Mouse (Mus musculus): ENCODE data around the gene Mxra7. TPM values are rescaled to one million over a fixed set of nuclear protein-coding genes. Genes with fewer than 3 reads are reported as not detected.
"Not testable (repeated sequence)": the region's sequence is repeated elsewhere in the genome, so short reads cannot be mapped to it uniquely, and the experiment has no call there.

Gene Mxra7
- polyA plus RNA-seq, 1 experiment from 2014 or later: 61.8 TPM

GRCm38 (mm10) chr11:116825230-116825629 is 2.6 kb downstream of the Mxra7 start:
- peak; percentile 23; the same call in 1 of the 2 replicates for ATAC-seq (ENCODE audit: low FRiP score)

DNA sequence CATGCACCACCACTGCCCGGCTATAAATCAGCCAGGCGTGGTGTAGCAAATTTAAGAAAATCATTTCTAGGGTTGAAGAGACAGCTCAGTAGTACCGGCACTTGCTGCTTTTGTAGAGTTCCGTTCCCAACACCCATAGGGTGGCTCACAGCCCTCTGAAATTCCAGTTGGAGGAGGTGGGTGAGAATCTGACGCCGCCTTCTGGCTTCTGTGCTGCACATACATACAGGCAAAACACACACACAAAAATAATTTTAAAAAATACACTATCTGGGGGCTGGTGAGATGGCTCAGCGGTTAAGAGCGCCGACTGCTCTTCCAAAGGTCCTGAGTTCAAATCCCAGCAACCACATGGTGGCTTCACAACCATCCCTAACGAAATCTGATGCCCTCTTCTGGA is 4.0 kb downstream of the Mxra7 start:
- not testable (repeated sequence) for H3K36me3 ChIP-seq (ENCODE audit: control insufficient read depth, insufficient read depth, low read length); DNase-seq (ENCODE audit: low spot score); H3K9me3 ChIP-seq (ENCODE audit: control insufficient read depth, low read length); ATAC-seq (ENCODE audit: low FRiP score); H3K27ac ChIP-seq (ENCODE audit: low read depth, low read length); H3K9ac ChIP-seq (ENCODE audit: low read depth, low read length); H3K4me3 ChIP-seq (ENCODE audit: low read depth, low read length); H3K27me3 ChIP-seq (ENCODE audit: control insufficient read depth, insufficient read depth, low read length); H3K4me2 ChIP-seq (replicated peaks; ENCODE audit: low read depth, low read length)
- 97% methylated on average over 10 of the region's 10 CpGs for WGBS
- peaks cover 13% of the 10 kb centered on the region for H3K4me1 ChIP-seq (replicated peaks; ENCODE audit: control insufficient read depth, insufficient read depth, low read length)

More at GRCm38 (mm10) chr11:116825230-116825629, 2.6 kb downstream of the Mxra7 start:
- no peaks in the 10 kb centered on the region for H3K36me3 ChIP-seq (ENCODE audit: control insufficient read depth, insufficient read depth, low read length)
- H3K4me2 ChIP-seq (replicated peaks; ENCODE audit: low read depth, low read length): peak overlapping the region; percentile 80
- 28% methylated on average over 3 of the region's 5 CpGs for whole genome bisulfite sequencing
- DNase-seq (ENCODE audit: low spot score): peak; percentile 43
- no peaks in the 10 kb centered on the region for H3K27me3 ChIP-seq (ENCODE audit: control insufficient read depth, insufficient read depth, low read length)
- no peaks in the 10 kb centered on the region for H3K9me3 ChIP-seq (ENCODE audit: control insufficient read depth, low read length)
- peak overlapping the region; percentile 81 for H3K4me3 ChIP-seq (ENCODE audit: low read depth, low read length)
- H3K4me1 ChIP-seq (replicated peaks; ENCODE audit: control insufficient read depth, insufficient read depth, low read length): peaks cover 13% of the 10 kb centered on the region
- peak overlapping the region; percentile 34; the same call in 1 of the 2 replicates for H3K9ac ChIP-seq (ENCODE audit: low read depth, low read length)
- H3K27ac ChIP-seq (ENCODE audit: low read depth, low read length): peak overlapping the region; percentile 91

GRCm38 (mm10) chr11:116823255-116823654 is 4.6 kb downstream of the Mxra7 start:
- no peak overlapping the region for H3K4me2 ChIP-seq (replicated peaks; ENCODE audit: low read depth, low read length)
- H3K36me3 ChIP-seq (ENCODE audit: control insufficient read depth, insufficient read depth, low read length): no peaks in the 10 kb centered on the region
- DNase-seq (ENCODE audit: low spot score): no peak
- peaks cover 13% of the 10 kb centered on the region for H3K4me1 ChIP-seq (replicated peaks; ENCODE audit: control insufficient read depth, insufficient read depth, low read length)
- no peak overlapping the region for H3K4me3 ChIP-seq (ENCODE audit: low read depth, low read length)
- no peaks in the 10 kb centered on the region for H3K27me3 ChIP-seq (ENCODE audit: control insufficient read depth, insufficient read depth, low read length)
- ATAC-seq (ENCODE audit: low FRiP score): no peak
- H3K9ac ChIP-seq (ENCODE audit: low read depth, low read length): no peak overlapping the region
- H3K27ac ChIP-seq (ENCODE audit: low read depth, low read length): no peak overlapping the region
- WGBS: 100% methylated on average over 2 of the region's 2 CpGs
- no peaks in the 10 kb centered on the region for H3K9me3 ChIP-seq (ENCODE audit: control insufficient read depth, low read length)

GRCm38 (mm10) chr11:116822626-116823025 is 5.2 kb downstream of the Mxra7 start:
- no peak for ATAC-seq (ENCODE audit: low FRiP score)
- peaks cover 13% of the 10 kb centered on the region for H3K4me1 ChIP-seq (replicated peaks; ENCODE audit: control insufficient read depth, insufficient read depth, low read length)
- H3K9me3 ChIP-seq (ENCODE audit: control insufficient read depth, low read length): no peaks in the 10 kb centered on the region
- H3K27ac ChIP-seq (ENCODE audit: low read depth, low read length): no peak overlapping the region
- H3K27me3 ChIP-seq (ENCODE audit: control insufficient read depth, insufficient read depth, low read length): no peaks in the 10 kb centered on the region
- no peak overlapping the region for H3K4me2 ChIP-seq (replicated peaks; ENCODE audit: low read depth, low read length)
- no peak for DNase-seq (ENCODE audit: low spot score)
- H3K9ac ChIP-seq (ENCODE audit: low read depth, low read length): no peak overlapping the region
- H3K4me3 ChIP-seq (ENCODE audit: low read depth, low read length): no peak overlapping the region
- WGBS: 92% methylated on average over 10 of the region's 10 CpGs
- H3K36me3 ChIP-seq (ENCODE audit: control insufficient read depth, insufficient read depth, low read length): no peaks in the 10 kb centered on the region

DNA sequence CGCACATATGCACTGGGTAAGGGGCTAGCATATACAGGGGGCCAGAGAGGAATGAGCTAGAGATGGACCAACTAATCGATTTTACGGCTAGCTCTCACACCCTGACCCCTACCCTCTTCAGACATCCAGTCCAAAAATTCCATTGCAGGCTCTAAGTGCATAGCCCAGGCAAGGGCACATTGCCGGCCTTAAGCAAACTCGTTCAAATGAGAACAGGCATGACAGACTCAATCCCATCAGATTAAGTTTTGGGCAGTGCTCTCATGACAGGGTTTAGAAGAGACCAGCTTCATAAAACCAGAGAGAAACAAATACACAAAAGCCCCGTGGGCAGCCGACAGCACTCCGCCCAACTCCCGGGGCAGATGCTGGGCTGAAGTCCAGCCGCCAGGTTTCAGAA is 5.6 kb downstream of the Mxra7 start:
- Histone ChIP-seq H3K36me3 (ENCODE audit: control insufficient read depth, insufficient read depth, low read length) (no peaks in the 10 kb centered on the region), H3K4me3 (ENCODE audit: low read depth, low read length) (no peak overlapping the region), H3K4me1 (replicated peaks; ENCODE audit: control insufficient read depth, insufficient read depth, low read length) (peaks cover 13% of the 10 kb centered on the region), H3K9ac (ENCODE audit: low read depth, low read length) (no peak overlapping the region), H3K4me2 (replicated peaks; ENCODE audit: low read depth, low read length) (no peak overlapping the region), H3K9me3 (ENCODE audit: control insufficient read depth, low read length) (no peaks in the 10 kb centered on the region), H3K27ac (ENCODE audit: low read depth, low read length) (no peak overlapping the region), H3K27me3 (ENCODE audit: control insufficient read depth, insufficient read depth, low read length) (no peaks in the 10 kb centered on the region)
- ATAC-seq (ENCODE audit: low FRiP score) (no peak), DNase-seq (ENCODE audit: low spot score) (no peak)
- 74% methylated on average over 10 of the region's 10 CpGs for WGBS

DNA sequence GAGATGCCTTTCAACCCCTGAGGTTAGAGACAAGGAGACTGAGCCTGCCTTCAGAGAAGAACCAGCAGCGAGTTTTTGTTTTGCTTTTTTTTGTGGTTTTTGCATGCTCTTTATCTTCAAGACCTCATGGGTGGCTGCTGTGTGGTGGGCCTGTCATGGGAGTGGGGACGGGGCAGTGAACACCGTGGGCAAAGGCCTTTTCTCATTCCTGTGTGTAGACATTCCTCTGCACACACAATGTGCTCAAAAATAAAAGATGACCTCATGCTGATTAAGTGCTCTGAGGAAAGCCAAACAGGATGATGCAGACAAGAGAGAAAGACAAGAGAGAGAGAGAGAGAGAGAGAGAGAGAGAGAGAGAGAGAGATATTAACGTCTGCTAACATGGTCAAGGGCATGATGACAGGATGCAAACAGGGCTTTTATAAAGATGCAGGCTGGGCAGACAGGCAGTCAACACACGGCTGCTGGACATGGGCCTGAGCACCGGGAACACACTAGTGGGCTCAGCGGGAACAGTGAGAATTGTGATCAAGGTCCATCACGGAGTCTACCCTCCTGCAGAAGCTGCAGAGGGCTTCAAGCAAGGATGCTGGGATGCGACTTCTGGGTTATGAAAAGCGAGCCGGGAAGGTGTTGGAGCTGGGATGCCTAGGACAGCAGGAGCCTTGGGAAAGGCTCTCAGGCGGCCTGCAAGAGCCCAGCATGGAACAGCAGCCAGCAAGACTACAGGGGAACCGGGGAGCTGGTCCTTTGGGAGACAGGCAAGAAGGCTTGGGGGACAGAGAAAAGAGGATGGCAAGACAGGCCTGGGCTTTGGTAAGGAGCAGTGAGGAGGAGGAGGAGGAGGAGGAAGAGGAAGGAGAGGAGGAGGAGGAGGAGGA is 6.5 kb downstream of the Mxra7 start:
- H3K9ac ChIP-seq (ENCODE audit: low read depth, low read length): 0 out of 2 replicates have a peak overlapping the region, but pooled peaks have one; percentile 1
- no peaks in the 10 kb centered on the region for H3K9me3 ChIP-seq (ENCODE audit: control insufficient read depth, low read length)
- H3K36me3 ChIP-seq (ENCODE audit: control insufficient read depth, insufficient read depth, low read length): no peaks in the 10 kb centered on the region
- peaks cover 10% of the 10 kb centered on the region; the same call in 1 of the 2 replicates for H3K4me1 ChIP-seq (replicated peaks; ENCODE audit: control insufficient read depth, insufficient read depth, low read length)
- WGBS: 54% methylated on average over 13 of the region's 13 CpGs
- no peak overlapping the region for H3K4me2 ChIP-seq (replicated peaks; ENCODE audit: low read depth, low read length)
- H3K4me3 ChIP-seq (ENCODE audit: low read depth, low read length): no peak overlapping the region
- DNase-seq (ENCODE audit: low spot score) (no peak), ATAC-seq (ENCODE audit: low FRiP score) (no peak)
- no peak overlapping the region for H3K27ac ChIP-seq (ENCODE audit: low read depth, low read length)
- H3K27me3 ChIP-seq (ENCODE audit: control insufficient read depth, insufficient read depth, low read length): no peaks in the 10 kb centered on the region

DNA sequence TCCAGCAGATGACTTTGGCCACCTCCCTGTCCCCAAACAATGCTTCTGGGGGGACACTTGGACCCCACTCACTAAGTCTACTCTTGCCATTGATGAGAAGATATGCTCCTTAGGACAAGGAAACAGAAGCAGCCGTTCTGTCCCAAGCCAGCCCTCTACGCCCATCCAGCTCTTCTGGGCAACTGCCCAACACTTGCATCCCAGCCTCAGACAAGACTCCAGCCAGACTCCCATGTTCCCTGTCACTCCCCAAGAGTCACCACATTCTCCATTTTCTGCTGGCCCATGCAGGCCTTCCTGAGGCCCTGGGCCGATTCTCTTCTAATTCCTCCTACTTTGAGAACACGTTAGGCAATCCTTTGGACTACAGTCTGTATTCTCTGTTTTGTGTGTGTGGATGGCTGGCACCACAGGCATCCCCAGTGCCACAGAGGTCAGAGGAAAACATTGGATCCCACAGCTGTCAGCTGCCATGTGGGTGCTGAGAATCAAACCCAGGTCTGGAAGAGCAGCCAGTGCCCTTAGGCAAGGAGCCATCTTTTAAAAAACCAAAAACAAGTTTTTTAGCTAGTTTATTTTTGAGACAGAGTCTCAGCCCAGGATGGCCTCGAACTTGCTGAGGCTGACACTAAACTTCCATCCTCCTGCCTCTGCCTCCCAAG is 7.8 kb downstream of the Mxra7 start:
- 86% methylated on average over 5 of the region's 5 CpGs for WGBS
- Histone ChIP-seq H3K4me3 (ENCODE audit: low read depth, low read length) (no peak overlapping the region), H3K9ac (ENCODE audit: low read depth, low read length) (no peak overlapping the region), H3K27ac (ENCODE audit: low read depth, low read length) (no peak overlapping the region), H3K9me3 (ENCODE audit: control insufficient read depth, low read length) (no peaks in the 10 kb centered on the region), H3K4me1 (replicated peaks; ENCODE audit: control insufficient read depth, insufficient read depth, low read length) (peaks cover 12% of the 10 kb centered on the region), H3K36me3 (ENCODE audit: control insufficient read depth, insufficient read depth, low read length) (no peaks in the 10 kb centered on the region), H3K4me2 (replicated peaks; ENCODE audit: low read depth, low read length) (no peak overlapping the region), H3K27me3 (ENCODE audit: control insufficient read depth, insufficient read depth, low read length) (no peaks in the 10 kb centered on the region)
- ATAC-seq (ENCODE audit: low FRiP score) (no peak), DNase-seq (ENCODE audit: low spot score) (no peak)

DNA sequence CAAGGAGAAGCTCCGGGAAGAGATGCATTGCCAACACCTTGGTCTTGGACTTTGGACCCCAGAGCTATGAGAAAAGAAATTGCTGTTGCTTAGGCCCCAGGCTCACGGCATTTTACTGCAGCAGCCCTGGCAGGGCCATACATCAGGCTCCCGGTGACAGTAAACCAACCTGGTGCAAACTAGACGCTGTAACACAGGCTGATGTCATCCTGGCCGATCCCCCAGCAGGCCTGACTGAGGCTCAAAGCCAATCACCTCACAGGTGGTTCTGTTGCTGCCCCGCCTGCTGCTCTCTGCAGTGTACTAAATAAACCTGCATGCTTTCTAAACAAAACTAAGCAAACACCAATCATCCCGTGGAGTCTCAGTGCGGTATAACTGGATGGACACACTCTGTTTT is 9.1 kb downstream of the Mxra7 start:
- Histone ChIP-seq H3K4me3 (ENCODE audit: low read depth, low read length) (no peak overlapping the region), H3K4me1 (replicated peaks; ENCODE audit: control insufficient read depth, insufficient read depth, low read length) (peaks cover 25% of the 10 kb centered on the region), H3K4me2 (replicated peaks; ENCODE audit: low read depth, low read length) (no peak overlapping the region), H3K27ac (ENCODE audit: low read depth, low read length) (no peak overlapping the region), H3K27me3 (ENCODE audit: control insufficient read depth, insufficient read depth, low read length) (no peaks in the 10 kb centered on the region), H3K9ac (ENCODE audit: low read depth, low read length) (no peak overlapping the region), H3K36me3 (ENCODE audit: control insufficient read depth, insufficient read depth, low read length) (no peaks in the 10 kb centered on the region), H3K9me3 (ENCODE audit: control insufficient read depth, low read length) (no peaks in the 10 kb centered on the region)
- ATAC-seq (ENCODE audit: low FRiP score) (no peak), DNase-seq (ENCODE audit: low spot score) (no peak)
- 71% methylated on average over 8 of the region's 8 CpGs for WGBS

All from hindbrain, embryonic 11.5 days (tissue).